Mouse (Mus musculus): Measurements from ENCODE around the gene Gm20388.

The Gm20388 gene

GRCm38 (mm10) chr8:120039313-120039919, 128.8 kb downstream of the Gm20388 start:
- intact Hi-C loops (cut with DNase I): loop anchor here (5.0 kb wide), 1 partner anchor 37 kb away; no protein-coding TSS in a partner anchor

GRCm38 (mm10) chr8:120040861-120041260, 130.2 kb downstream of the Gm20388 start:
- intact Hi-C loops (cut with DNase I): no loop called here

- intact Hi-C loops (cut with DNase I): no loop called here
These were observed 132.1 kb downstream of the Gm20388 start for GRCm38 (mm10) chr8:120042542-120043312.

- intact Hi-C loops (cut with DNase I): no loop called here
These were observed 134.3 kb downstream of the Gm20388 start for GRCm38 (mm10) chr8:120044907-120045306.

- intact Hi-C loops (cut with DNase I): no loop called here
These were observed 134.8 kb downstream of the Gm20388 start for GRCm38 (mm10) chr8:120045471-120045870.

GRCm38 (mm10) chr8:120046258-120047020, 135.8 kb downstream of the Gm20388 start:
- intact Hi-C loops (cut with DNase I): no loop called here

- intact Hi-C loops (cut with DNase I): no loop called here
These were observed 139.3 kb downstream of the Gm20388 start for GRCm38 (mm10) chr8:120049949-120050348.

GRCm38 (mm10) chr8:120050376-120050775, 139.7 kb downstream of the Gm20388 start:
- intact Hi-C loops (cut with DNase I): no loop called here

- intact Hi-C loops (cut with DNase I): no loop called here
These were observed 140.4 kb downstream of the Gm20388 start for GRCm38 (mm10) chr8:120051006-120051405.

- intact Hi-C loops (cut with DNase I): no loop called here
These were observed 141.3 kb downstream of the Gm20388 start for GRCm38 (mm10) chr8:120051908-120052307.

- intact Hi-C loops (cut with DNase I): no loop called here
These were observed 141.7 kb downstream of the Gm20388 start for GRCm38 (mm10) chr8:120052318-120052717.

GRCm38 (mm10) chr8:120054833-120055232, 144.2 kb downstream of the Gm20388 start:
- intact Hi-C loops (cut with DNase I): no loop called here

- intact Hi-C loops (cut with DNase I): no loop called here
These were observed 146.4 kb downstream of the Gm20388 start for GRCm38 (mm10) chr8:120057078-120057477.

- intact Hi-C loops (cut with DNase I): no loop called here
These were observed 152.1 kb downstream of the Gm20388 start for GRCm38 (mm10) chr8:120062742-120063141.

GRCm38 (mm10) chr8:120063326-120063725, 152.7 kb downstream of the Gm20388 start:
- intact Hi-C loops (cut with DNase I): no loop called here

- intact Hi-C loops (cut with DNase I): no loop called here
These were observed 155.0 kb downstream of the Gm20388 start for GRCm38 (mm10) chr8:120065611-120066010.

- intact Hi-C loops (cut with DNase I): no loop called here
These were observed 155.6 kb downstream of the Gm20388 start for GRCm38 (mm10) chr8:120066226-120066625.

GRCm38 (mm10) chr8:120067936-120068668, 157.5 kb downstream of the Gm20388 start:
- intact Hi-C loops (cut with DNase I): no loop called here

- intact Hi-C loops (cut with DNase I): loop anchor here (2.0 kb wide), 1 partner anchor 91 kb away; no protein-coding TSS in a partner anchor
These were observed 161.0 kb downstream of the Gm20388 start for GRCm38 (mm10) chr8:120071684-120072083.

- intact Hi-C loops (cut with DNase I): loop anchor here (2.0 kb wide), 1 partner anchor 91 kb away; no protein-coding TSS in a partner anchor
These were observed 161.6 kb downstream of the Gm20388 start for GRCm38 (mm10) chr8:120072259-120072658.

GRCm38 (mm10) chr8:120072827-120073226, 162.2 kb downstream of the Gm20388 start:
- intact Hi-C loops (cut with DNase I): loop anchor here (2.0 kb wide), 1 partner anchor 92 kb away; no protein-coding TSS in a partner anchor

Measured in adrenal gland (tissue).